Mouse (Mus musculus): ENCODE results near the gene Ccp110. TPM values are rescaled to one million over a fixed set of nuclear protein-coding genes. Genes with fewer than 3 reads are reported as not detected.

Ccp110 gene
- 15.0 and 20.3 TPM in 2 replicates for polyA plus RNA-seq (2021; fragmentation: Nextera tagmentation)
- long read RNA-seq, experiment 1, full-length matches to known transcripts = 3 of 46 reads
- long read RNA-seq, experiment 1, partial matches to known transcripts = 21 of 46 reads
- long read RNA-seq, experiment 1, other reads (novel, unspliced or antisense) = 22 of 46 reads
- long read RNA-seq, experiment 2, full-length matches to known transcripts = 1 of 26 reads
- long read RNA-seq, experiment 2, partial matches to known transcripts = 21 of 26 reads
- long read RNA-seq, experiment 2, other reads (novel, unspliced or antisense) = 4 of 26 reads

DNA sequence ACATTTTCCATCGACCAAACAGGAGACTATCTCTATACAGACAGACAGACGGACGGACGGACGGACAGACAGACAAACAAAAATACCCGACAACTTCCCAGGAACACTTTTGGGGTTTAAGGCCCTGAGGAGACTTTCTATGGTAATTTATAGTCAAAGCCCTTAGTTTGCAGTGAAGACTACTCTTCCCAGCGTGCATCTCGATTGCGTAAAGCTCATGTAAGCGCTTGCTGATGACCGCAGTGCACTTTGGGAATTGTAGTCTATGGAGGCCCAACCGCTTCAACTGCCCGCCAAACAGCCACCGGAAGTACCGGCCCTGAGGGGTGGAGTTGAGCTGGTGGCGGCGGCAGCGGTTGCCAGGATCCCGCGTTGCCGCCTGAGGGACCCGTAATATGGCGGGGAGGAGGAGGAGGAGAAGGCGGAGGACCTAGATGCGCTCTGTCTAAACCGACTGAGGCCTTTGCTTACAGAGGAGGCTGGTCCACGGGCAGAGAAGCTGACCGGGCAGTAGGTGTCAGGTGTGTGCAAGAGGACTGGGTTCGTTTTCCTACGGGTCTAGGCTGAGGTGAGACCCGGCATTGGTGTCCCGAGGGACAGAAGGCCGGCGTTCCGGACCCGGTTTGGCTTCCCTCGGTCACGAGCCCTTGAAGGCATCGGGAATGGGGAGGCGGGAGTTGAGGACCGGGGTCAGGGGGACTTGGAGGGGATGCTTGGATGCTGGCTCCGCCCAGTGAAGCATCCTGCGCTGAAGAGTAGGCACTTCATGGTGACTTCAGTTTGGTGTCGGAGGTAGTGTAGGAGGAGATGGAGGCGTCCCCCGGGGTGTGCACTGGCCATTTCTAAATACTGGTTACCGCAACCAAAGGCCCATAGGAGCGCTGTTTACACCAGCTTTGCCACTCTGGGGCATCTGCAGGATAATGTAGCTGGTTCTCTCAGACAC is at the start of gene Ccp110:
TSS of gene Ccp110 (plus strand) at position 325 of the 946 bp plus-strand sequence.

DNA sequence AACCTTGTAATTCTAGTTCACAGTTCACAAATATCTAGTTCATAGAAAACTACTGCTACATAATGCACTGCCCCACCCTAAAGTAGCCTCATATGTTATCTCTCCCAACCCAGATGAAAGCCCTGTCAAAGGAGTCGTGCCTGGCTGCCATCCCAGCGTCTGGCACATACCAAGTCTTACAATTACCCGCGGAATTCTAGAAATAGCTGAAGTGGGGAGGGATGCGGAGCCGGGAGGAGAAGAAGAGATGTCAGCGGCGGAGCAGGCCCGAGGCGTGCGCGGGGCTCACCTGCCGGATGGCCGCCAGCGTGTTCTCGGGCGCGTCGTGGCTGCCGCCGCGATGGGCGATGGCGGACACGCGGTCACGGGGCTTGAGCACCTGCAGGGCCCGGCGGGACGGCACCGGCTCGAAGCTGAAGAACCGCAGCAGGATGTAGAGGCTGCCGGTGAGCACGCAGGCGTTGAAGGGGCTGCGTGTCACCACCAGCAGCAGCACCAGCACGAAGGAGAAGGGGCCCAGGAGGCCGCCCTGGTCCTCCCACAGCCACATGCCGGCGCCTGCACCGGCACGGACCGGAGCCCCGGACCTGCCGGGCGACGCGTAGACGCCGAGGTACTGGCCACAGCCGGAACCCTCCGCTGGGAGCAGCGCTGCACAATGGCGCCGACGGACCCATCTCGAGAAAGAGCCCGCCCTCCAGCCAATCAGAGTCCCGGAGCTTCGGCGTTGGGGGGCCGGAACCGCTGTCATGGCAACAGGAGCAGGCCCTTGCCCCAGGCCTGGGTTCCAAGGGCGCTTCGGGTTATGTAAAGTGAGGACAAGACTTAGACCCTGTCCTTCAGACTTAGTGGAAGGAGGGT is 7.0 kb upstream of the Ccp110 start, which contains the start of gene Gde1:
TSS of gene Gde1 (minus strand) at position 678 of the 861 bp plus-strand sequence.

DNA sequence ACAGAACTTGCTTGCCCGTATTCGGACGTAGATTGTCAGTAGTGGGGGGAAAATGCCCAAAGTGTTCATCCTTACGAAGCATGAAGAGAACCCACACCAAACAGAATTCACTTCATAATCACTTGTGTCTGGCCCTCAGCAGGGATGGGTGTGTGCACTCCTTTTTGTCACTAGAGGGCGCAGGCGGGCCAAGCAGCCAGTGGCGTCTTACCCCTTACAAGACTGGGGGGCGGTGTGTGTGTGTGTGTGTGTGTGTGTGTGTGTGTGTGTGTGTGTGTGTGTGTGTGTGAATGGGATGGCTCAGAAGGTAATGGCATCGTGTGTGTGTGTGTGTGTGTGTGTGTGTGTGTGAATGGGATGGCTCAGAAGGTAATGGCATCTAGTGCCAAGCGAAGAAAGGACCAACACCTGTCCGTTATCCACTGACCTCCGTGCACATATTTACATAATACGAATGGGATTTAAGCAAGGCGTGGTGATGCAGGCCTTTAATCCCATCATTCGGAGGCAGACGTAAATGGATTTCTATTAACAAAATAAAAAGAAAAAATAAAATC is 27.7 kb downstream of the Ccp110 start, which contains the start of gene Vps35l:
TSS of gene Vps35l (plus strand) at position 252 of the 557 bp plus-strand sequence.

Other genes starting within 250 kb of the Ccp110 start
- gene Itpripl2, start 220.6 kb upstream of the Ccp110 start, polyA plus RNA-seq (2021; fragmentation: Nextera tagmentation) = 0.29 and 0.49 TPM in 2 replicates
- 97.0 and 123 TPM in 2 replicates for gene Coq7, start 179.2 kb upstream of the Ccp110 start, polyA plus RNA-seq (2021; fragmentation: Nextera tagmentation)
- gene Tmc7, start 127.8 kb upstream of the Ccp110 start, polyA plus RNA-seq (2021; fragmentation: Nextera tagmentation) = 3.1 and 4.0 TPM in 2 replicates
- 0.04 TPM in 1 of 2 replicates, not detected in the other for gene Tmc5, start 115.3 kb upstream of the Ccp110 start, polyA plus RNA-seq (2021; fragmentation: Nextera tagmentation)
- gene Gde1, start 6.8 kb upstream of the Ccp110 start, polyA plus RNA-seq (2021; fragmentation: Nextera tagmentation) = 390 and 462 TPM in 2 replicates
- 31.6 and 37.4 TPM in 2 replicates for gene Vps35l, start 27.7 kb downstream of the Ccp110 start, polyA plus RNA-seq (2021; fragmentation: Nextera tagmentation)
- gene Iqck, start 143.2 kb downstream of the Ccp110 start, polyA plus RNA-seq (2021; fragmentation: Nextera tagmentation) = 4.7 and 5.2 TPM in 2 replicates
- gene Knop1, start 143.7 kb downstream of the Ccp110 start, polyA plus RNA-seq (2021; fragmentation: Nextera tagmentation) = 23.6 TPM in 2 replicates